Mouse (Mus musculus) mouse embryonic stem cell (cell line): ENCODE measurements around the gene Qpctl.

Experiments used
- in situ Hi-C, 2 experiments: fragments of 300-500 bp; cut with MboI; formaldehyde crosslinking; loops; 1 replicate in 1 of 2; 3 replicates in 1 of 2; pipeline ENCODE4 v1.14.3; 2019 to 2020; ENCODE audit warnings: low sequenced_read_pairs in 2 of 2, low pct_unique_long_range_greater_than_20kb in 1 of 2, mixed read lengths in 1 of 2; ENCODE audit not compliant: unreplicated experiment in 1 of 2

Qpctl gene

GRCm38 (mm10) chr7:19136673-19137334 lies 12.3 kb downstream of the Qpctl start:
- in situ Hi-C loops: no loop called here

GRCm38 (mm10) chr7:19136168-19136567 lies 12.9 kb downstream of the Qpctl start:
- in situ Hi-C loops: no loop called here

GRCm38 (mm10) chr7:19131324-19131848 lies 17.7 kb downstream of the Qpctl start:
- in situ Hi-C loops: no loop called here

DNA sequence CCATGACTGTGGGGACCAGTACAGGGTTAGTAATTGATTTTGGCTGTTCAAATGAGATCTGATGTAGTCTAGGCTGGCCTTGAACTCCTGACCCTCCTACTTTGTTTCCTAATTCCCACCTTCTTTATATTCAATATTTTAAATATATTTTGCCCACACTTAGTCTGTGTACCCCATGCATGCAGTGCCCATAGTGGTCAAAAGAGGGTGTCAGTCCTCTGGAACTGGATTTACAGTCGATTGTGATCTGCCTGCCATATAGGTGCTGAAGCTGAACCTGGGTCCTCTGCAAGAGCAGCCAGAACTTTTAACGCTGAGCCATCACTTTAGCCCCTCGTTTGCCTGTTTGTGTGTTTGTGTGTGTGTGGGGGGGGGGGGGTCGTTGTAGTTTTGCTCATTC lies 18.4 kb downstream of the Qpctl start:
- in situ Hi-C loops: no loop called here

GRCm38 (mm10) chr7:19129396-19129795 lies 19.7 kb downstream of the Qpctl start:
- in situ Hi-C loops: no loop called here

DNA sequence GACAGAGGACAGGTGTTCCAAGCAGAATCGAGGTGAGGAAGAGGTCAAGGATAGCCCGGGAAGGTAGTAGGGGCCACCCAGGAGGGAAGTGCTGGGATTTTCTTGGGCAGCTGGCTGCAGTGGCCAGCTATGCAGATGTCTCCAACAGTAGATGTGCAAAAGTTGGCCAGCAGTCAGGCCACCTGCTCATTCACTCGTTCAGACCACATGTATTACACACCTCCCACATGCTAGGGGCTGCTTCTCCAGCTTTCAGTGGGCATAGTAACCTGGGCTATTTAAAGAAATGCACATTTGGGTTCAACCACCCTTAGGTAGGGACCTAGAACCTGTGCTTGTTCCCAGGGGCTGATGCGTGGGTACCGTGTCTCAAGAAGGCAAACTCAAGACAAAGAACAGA lies 21.3 kb downstream of the Qpctl start:
- in situ Hi-C loops: no loop called here

GRCm38 (mm10) chr7:19124713-19125112 lies 24.4 kb downstream of the Qpctl start:
- in situ Hi-C loops: no loop called here

- in situ Hi-C loops: no loop called here
Observed at GRCm38 (mm10) chr7:19121686-19122085, 27.4 kb downstream of the Qpctl start.

DNA sequence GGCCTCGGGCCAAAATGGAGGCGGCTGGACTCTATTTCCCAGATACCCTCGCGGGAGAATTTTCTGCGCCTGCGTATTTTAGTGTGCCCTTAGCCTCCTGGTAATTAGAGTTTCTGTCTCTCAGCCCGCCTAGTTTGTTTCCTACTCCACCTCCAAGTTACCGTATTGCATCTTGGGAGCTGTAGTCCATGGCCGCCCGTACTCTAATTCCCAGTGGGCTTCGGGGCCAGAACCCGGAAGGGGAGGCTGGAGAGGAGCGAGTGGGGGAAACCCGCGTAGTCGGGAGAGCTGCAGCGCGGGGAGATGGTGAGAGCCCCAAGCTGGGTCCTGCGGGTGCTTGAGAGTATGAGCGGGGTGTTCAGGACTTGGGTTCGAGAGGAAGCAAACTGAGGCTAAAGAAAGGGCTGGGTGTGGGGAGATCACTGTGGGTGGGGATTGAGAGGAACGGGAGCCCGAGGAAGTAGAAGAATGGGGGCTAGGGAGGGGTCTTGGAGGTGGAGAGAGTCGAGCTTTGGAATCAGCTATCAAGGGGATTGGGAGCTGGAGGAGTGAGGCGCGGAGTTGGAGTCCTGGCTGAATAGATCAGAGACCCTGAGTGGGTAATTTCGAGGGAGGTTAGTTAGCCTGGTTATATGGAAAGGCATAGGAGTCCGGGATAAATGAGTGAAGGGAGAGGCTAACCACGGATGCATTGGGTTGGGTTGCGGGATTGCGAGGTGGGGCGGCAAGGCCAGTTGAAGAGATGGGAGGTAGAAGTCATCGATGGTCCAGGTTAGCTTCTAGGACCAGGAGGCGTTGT lies 29.3 kb downstream of the Qpctl start, which contains the start of gene Fbxo46:
Gene Fbxo46 (plus strand): TSS at position 229 of the 799 bp plus-strand sequence.
- in situ Hi-C loops: no loop called here

GRCm38 (mm10) chr7:19119083-19119482 lies 30.0 kb downstream of the Qpctl start:
- in situ Hi-C loops: no loop called here

DNA sequence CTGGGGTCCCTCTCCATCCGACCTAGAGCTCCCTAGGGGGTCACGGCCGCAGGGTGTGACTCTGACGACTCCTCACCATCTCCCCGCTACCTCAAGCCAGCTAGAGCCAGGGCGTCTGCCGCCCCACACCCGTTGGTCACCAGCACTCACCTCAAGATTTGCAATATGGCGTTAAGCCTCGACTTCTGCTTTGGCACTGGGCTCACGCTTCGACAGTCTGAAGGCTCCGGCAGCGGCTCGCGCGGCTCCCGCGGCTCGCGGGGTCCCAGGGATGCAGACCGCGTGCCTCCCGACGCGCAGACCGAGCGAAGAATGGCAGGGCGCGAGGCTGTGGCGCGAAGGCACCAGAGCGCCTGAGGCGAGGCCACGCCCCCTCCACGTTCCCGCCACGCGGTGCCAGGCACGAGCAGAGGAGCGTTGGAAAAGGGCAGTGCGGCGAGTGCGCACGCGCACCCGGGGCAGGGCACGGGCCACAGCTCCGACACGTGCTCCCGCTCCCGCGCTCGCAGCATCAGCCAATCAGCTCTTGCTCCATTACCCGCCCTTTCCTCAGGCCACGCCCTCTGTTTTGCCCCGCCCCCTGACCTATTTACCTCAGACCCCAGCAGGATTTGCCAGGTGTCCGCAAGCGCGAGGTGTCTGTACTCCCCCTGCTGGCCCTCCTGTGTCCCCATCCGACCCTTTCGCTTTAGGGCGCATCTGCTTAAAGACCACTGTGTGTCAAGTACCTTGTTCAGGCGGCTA lies 30.9 kb downstream of the Qpctl start, which contains the start of gene Gm4969:
Gene Gm4969 (minus strand): TSS at position 341 of the 744 bp plus-strand sequence.
- in situ Hi-C loops: no loop called here

GRCm38 (mm10) chr7:19109565-19109964 lies 39.5 kb downstream of the Qpctl start:
- in situ Hi-C loops: no loop called here

- in situ Hi-C loops: no loop called here
Observed at GRCm38 (mm10) chr7:19107436-19107835, 41.7 kb downstream of the Qpctl start.

- in situ Hi-C loops: no loop called here
Observed at GRCm38 (mm10) chr7:19104486-19104885, 44.6 kb downstream of the Qpctl start.

DNA sequence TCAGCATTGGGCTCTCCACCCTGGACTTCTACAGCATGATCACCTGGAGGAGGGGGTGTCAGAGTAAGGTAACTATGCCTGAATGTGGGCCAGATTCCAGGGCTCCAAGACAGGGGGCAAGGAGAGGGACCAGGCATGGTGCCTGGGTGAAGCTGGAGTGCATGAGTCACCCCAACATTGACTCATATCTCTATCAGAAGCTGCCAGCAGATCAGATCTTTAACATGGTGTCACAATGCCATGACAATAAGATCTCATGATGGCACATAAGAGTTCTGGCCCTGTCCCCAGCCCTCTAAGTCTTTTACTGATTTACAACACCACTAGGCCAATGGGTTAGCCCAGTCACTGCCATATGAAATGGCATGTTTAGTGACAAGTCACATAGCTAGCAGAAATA lies 45.4 kb downstream of the Qpctl start:
- in situ Hi-C loops: no loop called here

- in situ Hi-C loops: no loop called here
Observed at GRCm38 (mm10) chr7:19100290-19100689, 48.8 kb downstream of the Qpctl start.

DNA sequence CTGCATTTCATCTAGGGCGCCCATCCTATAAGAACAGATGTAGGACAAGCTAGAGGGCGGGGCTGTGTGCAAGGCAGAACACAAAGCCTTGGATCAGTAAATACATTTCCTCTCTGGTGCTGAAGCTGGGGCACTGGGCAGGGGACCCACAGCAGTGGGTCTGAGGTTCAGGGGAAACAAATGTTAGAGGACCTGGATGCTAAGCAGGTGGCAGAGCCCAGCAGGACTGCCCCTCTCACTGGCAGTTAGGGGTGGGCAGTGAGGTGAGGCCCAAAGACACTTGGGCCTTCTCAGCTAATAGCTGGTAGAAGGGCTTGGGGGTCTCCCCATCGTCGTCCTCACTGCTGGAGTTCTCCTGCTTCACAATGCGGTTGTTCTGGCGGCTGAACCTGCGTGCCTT lies 50.3 kb downstream of the Qpctl start:
- in situ Hi-C loops: no loop called here

DNA sequence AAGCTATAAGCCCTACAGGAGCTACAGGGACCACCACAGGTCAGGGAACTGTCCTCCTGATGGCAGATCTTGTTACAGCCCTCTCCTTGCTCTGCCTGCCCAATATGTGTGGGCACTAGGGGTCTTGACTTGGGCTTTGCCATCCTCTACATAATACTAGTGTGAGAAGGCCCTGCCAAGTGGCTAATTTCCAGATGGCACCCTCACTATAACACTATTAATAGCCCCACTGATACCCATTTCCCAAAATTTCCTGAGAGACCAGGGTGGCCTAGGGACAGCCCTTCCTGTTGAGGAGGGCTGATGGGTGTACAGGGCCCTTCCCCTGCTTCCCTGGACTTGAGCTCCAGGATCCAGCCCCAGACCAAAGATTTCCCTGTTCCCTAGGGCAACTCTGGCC lies 51.2 kb downstream of the Qpctl start:
- in situ Hi-C loops: no loop called here

DNA sequence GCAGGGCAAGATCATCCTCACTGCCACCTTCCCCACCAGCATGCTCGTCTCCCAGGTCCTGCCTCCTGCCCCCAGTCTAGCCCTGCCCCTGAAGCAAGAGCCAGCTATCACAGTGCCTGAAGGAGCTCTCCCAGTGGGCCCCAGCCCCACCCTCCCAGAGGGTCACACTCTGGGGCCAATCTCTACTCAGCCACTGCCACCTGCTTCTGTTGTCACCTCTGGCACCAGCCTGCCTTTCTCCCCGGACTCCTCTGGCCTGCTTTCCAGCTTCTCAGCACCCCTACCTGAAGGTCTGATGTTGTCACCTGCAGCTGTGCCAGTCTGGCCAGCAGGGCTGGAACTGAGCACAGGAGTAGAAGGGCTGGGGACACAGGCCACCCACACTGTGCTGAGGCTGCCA lies 51.9 kb downstream of the Qpctl start:
- in situ Hi-C loops: no loop called here
